Mouse (Mus musculus) embryo, embryonic 10.5 days (tissue): Measurements from ENCODE around the gene Anapc1.
A peak's percentile ranks its signal among the peaks of the same experiment; 100 is the strongest.
"Not testable (repeated sequence)": the region's sequence is repeated elsewhere in the genome, so short reads cannot be mapped to it uniquely, and the experiment has no call there.

Experiments
- DNase-seq: peaks from one replicate; pipeline ENCODE4 v3.0.0-alpha.2; 2015; ENCODE audit warnings: low spot score

Anapc1 gene

DNA sequence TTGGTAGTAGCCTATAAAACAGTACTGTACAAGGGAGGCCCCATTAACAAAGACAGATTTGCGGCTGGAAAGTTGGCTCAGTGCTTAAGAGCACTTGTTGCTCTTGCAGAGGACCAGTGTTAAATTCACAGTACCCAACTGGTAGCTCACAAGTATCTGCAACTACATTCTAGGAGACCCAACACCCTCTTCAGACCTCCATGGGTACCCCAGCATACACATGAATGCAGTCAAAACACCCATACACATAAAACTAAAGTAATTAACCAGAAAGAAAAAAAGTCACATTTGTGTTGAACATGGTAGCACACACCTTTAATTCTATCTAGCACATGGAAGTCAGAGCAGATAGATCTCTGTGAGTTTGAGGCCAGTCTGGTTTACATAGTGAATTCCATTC is 9.9 kb upstream of the Anapc1 start:
- DNase-seq, result no peak

DNA sequence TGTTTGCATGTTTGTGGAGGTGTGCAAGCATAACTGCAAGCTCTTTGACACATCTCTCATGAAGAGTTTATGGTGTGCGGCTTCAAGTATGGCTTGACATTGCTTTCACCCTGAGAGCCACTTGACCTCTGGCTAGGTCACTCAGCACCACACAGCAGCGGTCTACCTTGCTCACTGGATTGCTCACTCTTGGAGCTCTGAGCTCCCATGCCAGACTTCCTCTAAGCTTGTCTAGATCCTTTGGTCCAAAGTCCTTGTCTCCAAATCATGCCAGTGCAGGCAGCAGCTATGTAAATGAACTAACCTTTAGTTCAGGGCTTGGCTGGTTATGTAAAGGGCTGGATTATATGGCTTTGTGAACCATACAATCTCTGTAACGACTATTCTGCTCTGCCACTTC is 9.2 kb upstream of the Anapc1 start:
- DNase-seq, result no peak

DNA sequence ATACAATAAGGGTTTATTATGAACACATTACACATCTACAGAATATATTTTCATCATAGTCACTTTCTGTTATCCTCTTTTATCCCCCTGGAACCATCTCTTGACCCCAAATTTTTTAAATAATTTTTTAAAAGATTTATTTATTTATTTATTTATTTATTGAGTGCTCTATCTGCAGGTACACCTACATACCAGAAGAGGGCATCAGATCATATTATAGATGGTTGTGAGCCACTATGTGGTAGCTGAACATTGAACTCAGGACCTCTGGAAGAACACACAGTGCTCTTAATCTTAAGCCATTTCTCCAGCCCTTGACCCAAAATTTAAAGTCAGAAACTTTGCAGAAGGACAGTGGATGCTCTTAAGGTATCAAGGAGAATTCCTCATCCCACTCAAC is 7.4 kb upstream of the Anapc1 start:
- DNase-seq, result no peak

DNA sequence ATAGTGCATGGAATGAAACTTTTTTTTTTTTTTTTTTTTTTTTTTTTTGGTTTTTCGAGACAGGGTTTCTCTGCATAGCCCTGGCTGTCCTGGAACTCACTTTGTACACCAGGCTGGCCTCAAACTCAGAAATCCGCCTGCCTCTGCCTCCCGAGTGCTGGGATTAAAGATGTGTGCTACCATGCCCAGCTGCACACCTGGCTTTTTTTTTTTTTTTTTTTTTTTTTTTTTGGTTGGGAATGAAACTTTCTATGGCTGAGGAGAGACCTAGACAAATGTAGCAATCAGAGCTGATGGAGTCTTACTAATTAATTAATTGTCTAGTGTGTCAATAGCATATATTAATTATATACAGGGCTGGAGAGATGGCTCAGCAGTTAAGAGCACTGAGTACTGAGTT is 6.6 kb upstream of the Anapc1 start:
- not testable (repeated sequence) for DNase-seq

DNA sequence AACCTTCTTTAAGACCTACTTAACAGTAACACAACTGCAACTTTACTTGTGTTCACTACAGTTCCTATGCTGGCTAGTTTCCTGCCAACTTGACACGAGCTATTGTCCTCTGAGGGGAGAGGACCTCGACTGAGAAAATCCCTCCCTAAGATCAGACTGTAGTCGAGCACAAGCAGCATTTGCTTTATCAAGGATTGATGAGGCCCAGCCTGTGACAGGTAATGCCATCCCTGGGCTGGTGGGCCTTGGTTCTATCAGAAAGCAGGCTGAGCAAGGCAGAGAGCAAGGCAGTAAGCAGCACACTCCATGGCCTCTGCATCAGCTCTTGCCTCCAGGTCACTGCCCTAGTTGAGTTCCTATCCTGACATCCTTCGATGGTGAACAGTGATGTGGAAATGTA is 6.0 kb upstream of the Anapc1 start:
- DNase-seq, result no peak

DNA sequence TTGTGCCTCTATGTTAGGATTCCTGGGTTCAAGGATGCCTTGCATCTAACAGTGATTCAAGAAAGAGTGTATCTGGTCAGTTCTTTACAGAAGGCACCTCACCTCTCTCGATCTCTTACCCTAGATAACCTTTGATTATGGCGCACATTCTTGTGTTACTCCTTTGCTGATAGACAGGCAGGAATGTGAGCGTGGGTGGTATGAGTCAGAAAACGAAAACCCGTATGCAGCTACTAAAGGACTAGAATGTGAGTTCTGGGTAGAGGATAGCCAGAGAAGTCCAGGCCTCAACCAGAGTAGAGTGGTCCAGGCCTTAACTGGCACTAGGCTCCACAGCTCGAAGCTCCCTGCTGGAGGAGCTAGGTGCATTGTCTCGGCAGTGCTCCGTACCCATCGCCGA is 5.6 kb upstream of the Anapc1 start:
- no peak for DNase-seq

DNA sequence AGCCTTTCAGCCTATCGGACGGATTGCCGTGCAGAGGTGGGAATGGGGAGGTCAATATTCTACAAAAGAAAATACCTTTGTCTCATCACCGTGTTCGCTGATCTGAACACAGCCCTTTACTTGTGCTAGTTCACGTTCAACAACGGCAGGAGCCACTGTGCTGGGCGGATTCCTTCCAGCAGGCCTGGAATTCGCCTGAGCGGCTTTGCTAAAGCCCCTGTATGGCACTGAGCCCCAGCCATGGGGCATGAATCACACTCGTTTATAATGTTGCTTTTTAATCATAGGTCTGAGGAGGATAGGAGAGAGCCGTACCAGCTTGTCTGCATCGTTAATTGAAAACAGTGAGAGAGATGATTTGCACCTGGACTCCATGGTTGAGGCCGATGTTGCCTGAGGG is 5.1 kb upstream of the Anapc1 start:
- no peak for DNase-seq

DNA sequence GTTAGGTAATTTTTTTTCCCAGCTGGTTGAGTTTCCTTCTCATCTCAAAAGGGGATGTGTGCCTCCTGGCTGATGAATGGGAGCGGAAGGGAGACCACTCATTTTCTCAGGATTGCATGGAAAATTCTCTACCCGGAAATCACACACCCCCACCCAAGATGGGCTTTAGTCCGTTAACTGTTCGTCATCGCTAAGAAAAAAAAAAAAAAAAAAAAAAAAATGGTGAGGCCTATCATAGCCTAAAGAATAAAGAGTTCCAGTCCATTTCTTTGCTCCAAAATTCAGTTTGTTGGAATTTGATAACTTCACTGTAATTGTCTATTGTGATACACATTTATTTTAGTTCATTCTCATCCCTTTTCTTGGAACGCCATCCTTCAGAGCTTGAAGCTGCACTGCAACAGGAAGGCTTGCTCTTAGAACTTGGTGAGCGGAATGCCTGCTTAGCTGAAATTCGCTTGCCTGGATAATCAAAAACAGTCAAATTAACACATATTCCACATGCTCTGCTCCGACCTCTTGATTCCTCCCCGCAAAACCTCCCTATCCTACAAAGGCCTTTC is 448 bp upstream of the Anapc1 start:
- peak; percentile 17 for DNase-seq

DNA sequence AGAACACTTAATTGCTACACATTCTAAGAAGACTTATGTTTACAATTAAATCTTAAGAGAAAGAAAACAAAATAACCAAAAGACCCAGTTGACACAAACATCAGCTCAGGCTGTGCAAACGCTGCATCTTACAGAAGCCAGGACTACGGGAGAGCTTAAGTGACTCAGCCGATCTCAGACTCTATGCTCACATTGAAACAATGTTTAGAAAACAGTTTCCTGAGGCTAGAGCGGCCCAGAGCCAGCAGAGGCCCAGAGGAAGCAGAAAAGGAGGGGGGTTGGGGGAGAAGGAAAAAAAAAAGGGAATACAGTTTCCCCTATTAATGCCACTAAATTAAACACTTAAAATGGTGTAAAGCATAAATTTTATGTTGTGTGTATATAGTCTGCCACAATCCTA is 6.5 kb downstream of the Anapc1 start:
- DNase-seq, result no peak

DNA sequence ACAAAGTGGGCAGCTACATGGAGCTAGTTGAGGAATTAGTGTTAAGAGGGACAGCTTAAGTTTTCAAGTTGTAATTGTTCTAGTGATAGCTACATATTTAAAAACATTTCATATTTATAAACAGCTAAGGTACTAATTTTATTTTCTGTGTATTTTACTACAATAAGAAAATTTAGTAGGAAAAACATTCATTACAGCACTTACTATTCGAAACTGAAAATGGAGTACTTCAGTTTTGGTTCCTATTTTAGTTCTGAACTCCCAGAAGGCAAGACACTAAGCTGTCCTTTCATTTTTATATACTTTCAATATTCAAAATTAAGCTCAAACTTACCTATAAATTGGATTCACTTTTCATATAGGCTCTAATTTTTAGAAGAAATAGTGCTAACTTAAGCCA is 66.6 kb downstream of the Anapc1 start:
- no peak for DNase-seq

DNA sequence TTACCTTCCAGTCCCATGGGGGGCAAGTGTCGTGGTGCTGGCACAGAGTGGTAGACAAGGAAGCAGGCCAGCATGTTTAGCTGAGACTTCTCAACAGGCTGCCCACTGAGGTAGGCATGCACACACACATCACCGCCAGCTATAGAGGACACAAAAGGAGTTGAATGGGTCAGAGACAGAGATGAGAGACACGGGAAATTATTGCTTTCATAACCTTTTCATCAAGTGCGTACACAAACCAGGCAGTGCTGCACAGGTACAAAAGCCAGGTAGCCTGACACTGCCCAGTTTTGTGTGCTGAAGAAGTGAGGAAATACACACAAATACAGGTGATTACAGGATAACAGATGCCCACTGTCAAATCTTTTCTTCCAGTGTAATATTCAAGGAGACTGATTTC is 71.8 kb downstream of the Anapc1 start:
- DNase-seq, result no peak

DNA sequence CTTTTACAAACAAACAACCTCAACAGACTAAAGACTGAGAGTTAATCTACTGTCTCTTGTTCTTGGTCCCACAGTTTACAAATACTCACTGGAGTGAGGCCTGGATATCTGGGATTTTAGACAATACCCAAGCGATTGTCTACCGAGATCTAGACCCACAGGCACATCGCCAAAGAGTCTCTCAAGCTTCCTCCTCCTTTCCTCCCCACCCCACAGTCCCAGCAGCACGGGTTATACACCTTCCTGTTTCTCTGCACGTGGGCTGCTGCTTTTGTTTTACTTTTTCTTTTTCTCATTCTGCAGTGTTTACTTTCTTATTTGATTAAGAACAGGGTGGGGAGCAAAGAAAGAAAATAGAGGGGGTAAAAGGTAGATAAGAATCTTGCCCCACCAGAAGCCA is 73.8 kb downstream of the Anapc1 start:
- DNase-seq, result no peak

DNA sequence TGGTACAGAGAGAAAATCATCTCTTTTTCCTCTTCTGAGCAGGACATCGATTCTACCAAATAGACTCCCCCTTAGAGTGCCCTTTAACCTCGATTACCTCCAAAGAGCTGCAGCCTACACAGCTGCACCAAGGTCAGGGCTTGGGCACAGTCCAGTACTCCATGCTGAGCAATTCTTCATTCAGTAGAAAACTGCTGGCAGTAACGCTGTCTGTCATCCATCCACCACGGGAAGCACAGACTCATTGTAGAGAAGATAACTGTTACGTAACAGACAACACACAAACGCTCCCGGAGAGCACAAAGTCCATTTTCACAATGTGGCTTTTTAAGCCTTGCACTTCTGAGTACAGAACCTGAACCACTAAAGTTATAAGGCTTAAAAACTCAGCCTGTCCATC is 74.9 kb downstream of the Anapc1 start:
- DNase-seq, result no peak

DNA sequence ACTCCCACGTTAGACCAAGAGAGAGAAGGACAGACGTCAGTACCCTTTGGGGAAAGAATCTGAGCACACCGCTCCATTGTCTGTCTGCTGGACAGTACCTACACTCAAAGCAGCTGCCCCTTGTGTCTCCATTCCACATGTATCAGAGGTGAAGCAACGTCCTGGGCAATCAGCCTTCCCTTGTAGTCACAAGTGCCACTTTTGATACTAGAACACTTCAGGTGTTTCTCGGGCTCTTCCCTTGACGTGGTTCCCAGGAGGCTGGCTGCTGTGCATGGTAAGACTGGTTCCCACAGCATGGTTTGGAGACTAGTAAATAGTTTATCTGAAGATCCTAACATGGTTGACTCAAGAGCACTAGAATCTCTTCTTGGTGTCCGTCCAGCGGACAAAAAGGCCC is 76.0 kb downstream of the Anapc1 start:
- DNase-seq, result no peak

DNA sequence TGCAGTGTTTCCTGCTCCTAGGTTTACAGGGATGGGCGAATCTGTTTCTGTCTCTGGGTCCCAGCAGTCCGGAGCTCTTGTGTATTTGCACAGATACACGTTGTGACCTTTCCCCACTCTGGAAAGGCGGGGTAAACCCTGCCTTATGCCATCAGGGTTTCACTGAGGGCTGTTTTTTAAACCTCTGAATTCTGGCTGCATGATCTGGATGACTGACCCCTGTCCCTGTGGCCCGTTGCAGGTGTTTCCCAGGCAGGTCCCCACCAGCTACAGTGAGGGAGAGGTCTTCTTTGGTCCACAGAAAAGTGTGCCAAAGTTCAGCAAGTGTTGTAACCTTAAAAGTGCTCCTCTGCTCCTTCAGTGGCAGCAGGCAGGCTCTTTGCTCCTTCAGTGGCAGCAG is 77.9 kb downstream of the Anapc1 start:
- no peak for DNase-seq

DNA sequence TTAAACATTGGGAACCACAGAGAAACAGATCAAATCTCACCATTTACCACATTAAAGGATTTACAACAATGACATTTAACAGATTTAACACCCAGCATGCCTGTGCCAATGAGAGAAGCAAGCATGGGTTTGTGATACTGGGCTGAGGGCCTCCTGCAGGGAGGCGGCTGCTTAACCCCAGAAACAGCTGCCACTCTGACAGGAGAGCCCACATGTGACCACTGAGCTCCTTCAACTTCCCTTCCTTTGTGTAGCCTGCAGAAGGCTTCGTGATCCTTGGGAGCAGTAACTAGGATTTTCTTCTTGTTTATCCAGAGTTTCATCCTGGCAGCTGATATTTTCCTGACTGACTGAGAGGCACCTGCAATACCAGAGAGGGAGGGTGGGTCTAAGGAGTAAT is 85.7 kb downstream of the Anapc1 start:
- DNase-seq, result no peak

DNA sequence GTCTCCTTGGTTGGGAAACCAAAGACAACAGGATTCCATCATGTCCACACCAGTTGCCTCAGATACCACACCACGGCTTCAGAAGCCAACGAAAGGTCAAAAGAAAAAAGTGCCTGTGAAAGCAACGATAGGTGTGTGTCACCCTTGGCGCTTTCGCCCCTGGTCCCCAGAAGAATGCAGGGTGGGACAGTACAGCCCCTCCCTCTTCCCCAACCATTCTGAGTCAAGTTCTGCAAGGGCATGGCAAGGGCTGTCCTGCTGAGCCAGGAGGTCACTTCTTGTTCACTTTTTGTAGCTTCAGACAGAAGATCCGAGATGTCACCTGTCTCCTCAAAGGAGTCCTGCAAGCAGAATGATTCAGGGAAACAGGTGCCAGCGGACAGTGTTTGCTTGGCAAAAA is 94.9 kb downstream of the Anapc1 start:
- no peak for DNase-seq

DNA sequence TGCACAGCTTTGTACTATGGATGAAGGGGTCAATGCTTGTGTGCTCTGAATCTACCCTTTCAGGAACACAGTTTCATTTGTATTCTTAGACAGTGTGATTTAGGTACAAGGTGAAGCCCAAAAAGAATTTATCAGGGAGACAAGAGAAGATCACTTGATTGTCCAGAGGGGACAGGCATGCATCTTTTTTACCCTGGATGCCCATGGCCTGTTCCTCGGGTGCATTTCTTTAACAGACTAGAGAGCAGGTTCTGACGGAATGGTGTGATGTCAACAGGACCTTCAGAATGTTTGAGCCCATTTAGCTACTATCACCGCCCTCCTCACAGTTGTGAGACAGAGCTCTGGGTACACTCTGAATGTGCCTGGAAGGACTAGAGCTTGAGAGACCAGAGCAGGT is 96.3 kb downstream of the Anapc1 start, which contains the start of gene Spdye4c:
Gene Spdye4c, plus strand, starts transcription at position 301 of the 400 bp plus-strand sequence.
- no peak for DNase-seq

DNA sequence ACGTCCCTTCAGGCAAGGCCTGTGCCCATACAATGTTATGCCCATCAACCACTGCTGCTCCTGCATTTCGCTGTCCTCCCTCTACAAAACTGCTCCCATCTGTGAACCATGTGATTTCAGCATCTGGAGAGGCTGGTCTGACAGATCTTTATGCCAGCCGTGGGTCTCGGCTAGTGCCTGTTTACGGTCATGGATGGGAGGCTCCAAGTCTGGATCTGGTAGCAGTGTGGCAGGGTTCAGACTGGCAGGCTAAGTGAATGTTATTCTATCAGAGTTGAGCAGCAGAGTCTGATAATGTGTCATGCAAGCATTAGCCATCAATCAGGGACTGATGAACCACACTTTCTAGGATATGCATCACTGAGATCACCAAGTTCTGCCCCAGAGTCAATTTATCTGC is 104.3 kb downstream of the Anapc1 start:
- no peak for DNase-seq

DNA sequence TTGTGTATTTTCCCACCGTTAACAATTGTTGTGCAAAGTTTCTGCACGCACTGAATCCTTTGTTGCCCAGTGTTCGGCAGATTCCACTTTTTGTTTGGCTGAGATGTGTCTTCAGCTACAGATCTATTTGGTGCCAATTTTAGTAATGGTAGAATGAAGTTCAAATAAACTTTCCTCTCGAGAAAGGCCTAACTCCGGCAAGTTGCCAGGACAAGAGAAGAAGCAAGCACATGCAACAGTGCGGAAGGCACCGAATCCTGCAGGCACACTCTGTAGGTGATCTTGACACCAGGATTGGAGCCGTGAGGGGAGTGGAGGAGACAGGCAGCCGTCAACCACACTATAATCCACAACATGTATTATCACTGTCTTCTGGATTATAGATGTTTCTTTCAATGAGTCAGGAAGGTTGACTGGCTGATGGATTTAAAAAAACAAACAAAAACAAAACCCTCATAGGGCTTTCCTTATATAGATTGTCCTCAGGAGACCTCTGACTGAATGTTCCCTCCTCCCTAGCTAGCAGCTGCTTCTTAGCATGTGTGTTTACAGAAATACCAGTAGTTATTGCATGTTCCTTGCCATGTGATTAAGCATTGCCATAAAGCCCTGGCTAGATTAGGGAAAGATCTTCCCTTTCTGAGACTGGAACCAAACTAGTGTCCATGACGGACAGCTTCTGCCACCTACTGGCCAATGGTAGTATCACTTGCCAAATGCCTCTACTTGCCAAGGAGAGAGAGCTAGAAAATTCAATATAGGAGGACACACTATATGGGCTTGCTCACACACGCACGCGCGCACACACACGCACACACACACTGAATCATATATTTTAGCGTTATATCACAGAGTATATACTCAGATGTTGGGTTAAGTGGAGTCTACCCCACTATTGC is 114.2 kb downstream of the Anapc1 start:
- DNase-seq, result peak; percentile 94

DNA sequence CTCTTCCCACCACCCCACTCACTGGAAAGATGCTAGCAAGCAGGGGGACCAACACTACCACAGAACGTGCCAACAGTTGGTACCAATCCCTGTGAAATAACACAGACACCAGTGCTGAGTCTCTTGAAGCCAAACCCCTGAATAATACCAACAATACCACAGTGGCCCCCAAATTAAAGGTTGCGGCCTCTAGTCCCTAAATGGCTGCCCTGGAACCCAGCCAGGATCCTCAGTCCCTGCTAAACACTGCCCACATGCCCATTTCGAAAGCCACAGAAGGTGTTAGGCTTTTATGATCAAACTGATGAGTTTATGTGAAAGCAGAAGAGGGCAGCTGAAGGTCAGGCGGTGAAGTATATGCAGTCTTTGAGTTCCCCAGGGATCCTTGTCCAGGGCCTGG is 116.2 kb downstream of the Anapc1 start:
- DNase-seq, result no peak

DNA sequence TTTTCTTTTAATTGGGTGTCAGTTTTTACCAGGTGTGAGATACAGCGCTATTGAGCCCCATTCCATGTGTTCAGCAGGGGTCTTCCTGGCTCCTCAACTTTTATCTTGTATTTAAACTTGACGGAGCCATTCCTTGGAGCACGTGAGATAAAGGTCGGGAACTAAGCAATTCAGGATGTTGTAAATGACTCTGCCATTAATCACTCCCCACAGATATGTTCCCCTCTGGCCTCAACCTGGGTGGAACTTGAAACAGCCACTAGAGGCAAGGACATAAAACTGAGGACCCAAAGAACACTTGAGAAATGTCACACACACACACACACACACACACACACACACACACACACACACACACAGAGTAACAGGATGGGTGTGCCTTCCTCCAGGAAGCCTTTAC is 118.7 kb downstream of the Anapc1 start:
- DNase-seq, result no peak

DNA sequence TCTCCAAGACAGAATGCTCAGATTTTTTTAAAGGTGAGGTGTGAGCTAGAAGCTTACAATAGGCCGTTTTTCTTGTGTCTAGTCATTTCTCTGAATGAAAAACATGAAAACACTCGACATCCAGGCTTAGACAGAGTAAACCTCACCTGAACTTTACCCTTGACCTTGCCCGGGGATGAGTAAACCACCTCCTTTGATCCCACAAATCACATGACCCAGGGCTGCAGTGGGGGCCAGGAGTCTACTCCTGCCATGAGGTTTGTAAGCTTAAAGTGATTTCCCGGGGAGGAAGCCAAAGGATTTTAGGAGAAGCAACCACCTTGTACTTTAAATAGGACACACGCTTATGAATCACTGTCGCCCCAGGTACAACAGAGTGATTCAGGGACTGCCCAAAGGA is 119.2 kb downstream of the Anapc1 start:
- DNase-seq, result no peak
